Mouse (Mus musculus) midbrain, postnatal 0 days (tissue): ENCODE data around the gene Spaca5. TPM values are rescaled to one million over a fixed set of nuclear protein-coding genes. Genes with fewer than 3 reads are reported as not detected.
A peak's percentile ranks its signal among the peaks of the same experiment; 100 is the strongest.

Experiments used
- ATAC-seq: fragments of 200-750 bp; cut with Nextera tagmentation; 2 replicates; pipeline ENCODE4 v1.8.0; 2017; ENCODE audit warnings: moderate number of reproducible peaks, mild to moderate bottlenecking, moderate TSS enrichment, moderate library complexity; ENCODE audit not compliant: low FRiP score
- DNase-seq: peaks from one replicate; pipeline ENCODE4 v3.0.0-alpha.2; 2015; ENCODE audit warnings: low spot score
- H3K27ac ChIP-seq: fragments of 300-500 bp; sonication (generic); 2 replicates; pipeline ENCODE4 v1.5.1; 2014; ENCODE audit warnings: low read depth, mild to moderate bottlenecking, low read length, mixed read lengths
- H3K27me3 ChIP-seq: fragments of 300-500 bp; sonication (generic); 2 replicates; pipeline ENCODE4 v1.6.1; 2014; ENCODE audit warnings: low read length, control low read depth, mixed read lengths; ENCODE audit not compliant: insufficient read depth
- H3K36me3 ChIP-seq: fragments of 300-500 bp; sonication (generic); 2 replicates; pipeline ENCODE4 v1.6.1; 2014; ENCODE audit warnings: low read length, control low read depth, mixed read lengths; ENCODE audit not compliant: insufficient read depth
- H3K4me1 ChIP-seq: fragments of 300-500 bp; sonication (generic); 2 replicates; pipeline ENCODE4 v1.6.1; 2014; ENCODE audit warnings: mild to moderate bottlenecking, control low read depth, antibody characterized with exemption, low read length, mixed read lengths; ENCODE audit not compliant: insufficient read depth
- H3K4me2 ChIP-seq: fragments of 300-500 bp; sonication (generic); 2 replicates; pipeline ENCODE4 v1.6.1; 2014; ENCODE audit warnings: low read depth, mild to moderate bottlenecking, low read length, mixed read lengths; ENCODE audit not compliant: poor library complexity, severe bottlenecking
- H3K4me3 ChIP-seq: fragments of 300-500 bp; sonication (generic); 2 replicates; pipeline ENCODE4 v1.5.1; 2014; ENCODE audit warnings: low read depth, mild to moderate bottlenecking, low read length, moderate library complexity
- H3K9ac ChIP-seq: fragments of 300-500 bp; sonication (generic); replicated peaks from 2 replicates; pipeline ENCODE4 v1.6.1; 2014; ENCODE audit warnings: mild to moderate bottlenecking, low read length, moderate library complexity, mixed read lengths; ENCODE audit not compliant: poor library complexity, severe bottlenecking
- H3K9me3 ChIP-seq: fragments of 300-500 bp; sonication (generic); 2 replicates; pipeline ENCODE4 v1.6.1; 2016; ENCODE audit warnings: low read length, control low read depth
- CTCF ChIP-seq: IDR thresholded peaks from 2 replicates; pipeline ENCODE4 v1.5.1; 2016; ENCODE audit warnings: antibody characterized with exemption, mild to moderate bottlenecking
- WGBS: fragments of 180-500 bp; shearing (Covaris S2); extraction: QIAGEN DNeasy Blood & Tissue Kit; methylation state at CpG from one replicate; pipeline ENCODE4 v1.1.7; 2014; 5-methylcytosine and 5-hydroxymethylcytosine counted together
- polyA plus RNA-seq: library from polyadenylated mRNA; unstranded; fragments of >200 nt; fragmentation: Nextera tagmentation; extraction: Ambion mirVana; gene quantifications from 2 replicates; pipeline ENCODE4 v1.2.1, GENCODE M21; 2015
- total RNA-seq: library from RNA; depleted of rRNA; stranded (reverse); fragments of >200 nt; gene quantifications from 2 replicates; pipeline ENCODE4 v1.2.3, GENCODE M21; 2014; rRNA removed

The Spaca5 gene
- total RNA-seq (not detected in 2 replicates), polyA plus RNA-seq (not detected in 2 replicates)

DNA sequence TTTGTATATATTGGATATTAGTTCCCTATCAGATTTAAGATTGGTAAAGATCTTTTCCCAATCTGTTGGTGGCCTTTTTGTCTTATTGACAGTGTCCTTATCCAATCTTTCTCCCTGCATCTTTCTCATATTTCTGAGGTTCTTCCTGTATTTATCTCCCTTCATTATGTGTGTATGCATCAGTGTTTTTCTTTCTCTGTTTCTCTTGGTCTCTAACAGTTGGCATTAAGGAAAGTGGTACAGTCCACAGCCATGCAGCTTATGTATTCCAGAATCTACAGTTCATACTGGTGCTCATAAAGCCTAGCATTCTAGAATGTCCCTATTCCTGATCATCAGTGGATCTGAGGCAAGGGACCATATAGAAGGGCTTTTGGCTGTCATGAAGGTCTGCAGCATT is at the start of gene Spaca5:
Gene Spaca5, plus strand, starts transcription at position 301 of the 400 bp plus-strand sequence.
- H3K9me3 ChIP-seq: 0 out of 2 replicates have a peak, but pooled peaks cover 4% of the 10 kb centered on the region
- H3K27me3 ChIP-seq: no peaks in the 10 kb centered on the region
- H3K4me3 ChIP-seq: no peak within 1 kb of the TSS
- H3K4me1 ChIP-seq: no peaks in the 10 kb centered on the region
- DNase-seq (no peak), ATAC-seq (no peak)
- H3K27ac ChIP-seq: no peak within 1 kb of the TSS
- H3K36me3 ChIP-seq: no peaks in the 10 kb centered on the region
- H3K4me2 ChIP-seq: no peak within 1 kb of the TSS
- no peak within 1 kb of the TSS for H3K9ac ChIP-seq
- no peak for TF ChIP-seq CTCF

DNA sequence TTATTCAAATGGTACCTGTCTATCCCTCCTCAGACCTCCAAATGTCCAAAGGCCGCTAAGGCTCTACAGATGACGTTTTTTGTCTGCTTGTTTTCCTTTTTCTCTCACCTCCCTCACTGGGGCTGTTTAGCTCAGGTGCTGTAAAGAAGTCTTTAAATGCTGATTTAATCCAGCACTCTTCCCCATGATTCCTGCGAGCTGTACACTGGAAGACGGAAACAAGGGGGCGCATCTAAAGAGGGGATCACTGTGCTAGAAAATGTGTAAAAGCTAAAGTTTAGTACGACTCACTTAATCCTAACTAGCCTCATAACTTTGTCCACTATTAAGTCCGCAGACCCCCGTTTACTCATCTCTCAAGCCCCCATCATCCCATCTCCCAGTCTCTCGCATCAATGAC is 6.7 kb upstream of the Spaca5 start:
- peak overlapping the region; percentile 47 for H3K4me3 ChIP-seq
- H3K36me3 ChIP-seq: no peaks in the 10 kb centered on the region
- ATAC-seq: peak; percentile 45
- WGBS: 23% methylated on average over 9 of the region's 9 CpGs
- H3K27ac ChIP-seq: peak overlapping the region; percentile 78; the same call in 1 of the 2 replicates
- H3K27me3 ChIP-seq: no peaks in the 10 kb centered on the region
- H3K9ac ChIP-seq: peak overlapping the region; percentile 60; the same call in 1 of the 2 replicates
- H3K9me3 ChIP-seq: no peaks in the 10 kb centered on the region
- no peaks in the 10 kb centered on the region for H3K4me1 ChIP-seq
- peak; percentile 32 for TF ChIP-seq CTCF
- DNase-seq: peak; percentile 4
- H3K4me2 ChIP-seq: peak overlapping the region; percentile 47

DNA sequence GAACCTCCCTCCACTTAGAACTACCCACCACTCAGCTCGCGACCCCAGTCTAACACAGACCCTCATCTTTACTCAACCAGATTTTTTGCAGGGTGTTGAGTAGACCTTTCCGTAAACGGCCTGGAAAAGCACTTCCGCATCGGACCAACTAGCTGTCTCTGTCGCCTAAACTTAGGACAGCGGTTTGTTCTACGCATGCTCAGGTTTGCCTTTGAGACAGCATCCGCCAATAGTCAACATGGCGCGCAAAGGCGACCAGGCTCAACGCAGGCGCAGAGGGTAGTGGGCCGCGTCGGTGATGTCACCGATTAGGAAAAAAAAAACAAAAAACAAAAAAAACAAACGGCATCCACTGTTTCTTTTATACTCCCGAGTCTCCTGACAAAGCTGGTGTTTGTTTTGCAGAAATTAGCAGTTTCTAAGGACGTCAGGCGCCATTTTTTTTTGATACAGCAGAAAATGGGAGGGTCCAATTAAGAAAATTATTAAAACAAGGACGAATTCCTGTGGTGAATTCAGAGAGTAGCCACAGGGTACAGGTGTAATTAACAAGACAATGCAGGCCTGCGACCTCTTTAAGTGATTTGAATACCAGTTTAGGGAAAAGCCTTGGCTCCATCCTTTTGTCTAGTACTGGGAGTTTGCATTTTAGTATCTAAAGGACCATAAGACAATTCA is 6.2 kb upstream of the Spaca5 start, which contains the start of gene Zfp182:
Gene Zfp182, minus strand, starts transcription at position 451 of the 678 bp plus-strand sequence.
- ATAC-seq (peak; percentile 96), DNase-seq (peak; percentile 91)
- Histone ChIP-seq H3K36me3 (no peaks in the 10 kb centered on the region), H3K9ac (peak within 1 kb of the TSS; percentile 60), H3K4me2 (peak within 1 kb of the TSS; percentile 47), H3K9me3 (no peaks in the 10 kb centered on the region), H3K27me3 (no peaks in the 10 kb centered on the region), H3K4me1 (no peaks in the 10 kb centered on the region), H3K4me3 (peak within 1 kb of the TSS; percentile 47), H3K27ac (peak within 1 kb of the TSS; percentile 78)
- 17% methylated on average over 25 of the region's 25 CpGs for WGBS
- TF ChIP-seq CTCF: no peak

- DNase-seq: no peak
- H3K27ac ChIP-seq: peak overlapping the region; percentile 78
- H3K9me3 ChIP-seq: no peaks in the 10 kb centered on the region
- no peaks in the 10 kb centered on the region for H3K4me1 ChIP-seq
- ATAC-seq: peak; percentile 6; the same call in 1 of the 2 replicates
- H3K27me3 ChIP-seq: no peaks in the 10 kb centered on the region
- H3K36me3 ChIP-seq: no peaks in the 10 kb centered on the region
- WGBS: 77% methylated on average over 3 of the region's 3 CpGs
- H3K4me2 ChIP-seq: peak overlapping the region; percentile 41
- H3K4me3 ChIP-seq: peak overlapping the region; percentile 47
- TF ChIP-seq CTCF: no peak
- peak overlapping the region; percentile 51 for H3K9ac ChIP-seq
Measured at GRCm38 (mm10) chrX:21062544-21062890, 5.7 kb upstream of the Spaca5 start.

DNA sequence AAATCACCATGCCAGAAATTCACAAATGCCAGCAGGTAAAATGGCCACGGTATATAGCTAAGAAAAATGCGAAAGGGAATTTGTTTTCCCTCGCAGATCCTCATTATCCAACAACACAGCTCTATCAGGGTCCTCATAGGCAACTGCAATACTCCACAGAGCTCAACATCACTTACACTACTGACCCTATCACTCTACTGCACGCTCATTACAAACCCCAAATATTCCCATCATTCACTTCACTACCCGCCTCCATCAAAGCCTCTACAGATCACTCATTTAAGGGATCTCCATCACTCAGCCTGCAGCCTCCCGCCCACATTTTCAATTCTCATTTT is 20.4 kb downstream of the Spaca5 start:
- Histone ChIP-seq H3K4me3 (peak overlapping the region; percentile 37), H3K4me2 (peak overlapping the region; percentile 43), H3K27me3 (no peaks in the 10 kb centered on the region), H3K27ac (peak overlapping the region; percentile 84), H3K4me1 (no peaks in the 10 kb centered on the region), H3K36me3 (no peaks in the 10 kb centered on the region), H3K9me3 (no peaks in the 10 kb centered on the region), H3K9ac (peak overlapping the region; percentile 55; the same call in 1 of the 2 replicates)
- no peak for DNase-seq
- TF ChIP-seq CTCF: no peak
- 19% methylated on average over 6 of the region's 6 CpGs for WGBS
- ATAC-seq: no peak

DNA sequence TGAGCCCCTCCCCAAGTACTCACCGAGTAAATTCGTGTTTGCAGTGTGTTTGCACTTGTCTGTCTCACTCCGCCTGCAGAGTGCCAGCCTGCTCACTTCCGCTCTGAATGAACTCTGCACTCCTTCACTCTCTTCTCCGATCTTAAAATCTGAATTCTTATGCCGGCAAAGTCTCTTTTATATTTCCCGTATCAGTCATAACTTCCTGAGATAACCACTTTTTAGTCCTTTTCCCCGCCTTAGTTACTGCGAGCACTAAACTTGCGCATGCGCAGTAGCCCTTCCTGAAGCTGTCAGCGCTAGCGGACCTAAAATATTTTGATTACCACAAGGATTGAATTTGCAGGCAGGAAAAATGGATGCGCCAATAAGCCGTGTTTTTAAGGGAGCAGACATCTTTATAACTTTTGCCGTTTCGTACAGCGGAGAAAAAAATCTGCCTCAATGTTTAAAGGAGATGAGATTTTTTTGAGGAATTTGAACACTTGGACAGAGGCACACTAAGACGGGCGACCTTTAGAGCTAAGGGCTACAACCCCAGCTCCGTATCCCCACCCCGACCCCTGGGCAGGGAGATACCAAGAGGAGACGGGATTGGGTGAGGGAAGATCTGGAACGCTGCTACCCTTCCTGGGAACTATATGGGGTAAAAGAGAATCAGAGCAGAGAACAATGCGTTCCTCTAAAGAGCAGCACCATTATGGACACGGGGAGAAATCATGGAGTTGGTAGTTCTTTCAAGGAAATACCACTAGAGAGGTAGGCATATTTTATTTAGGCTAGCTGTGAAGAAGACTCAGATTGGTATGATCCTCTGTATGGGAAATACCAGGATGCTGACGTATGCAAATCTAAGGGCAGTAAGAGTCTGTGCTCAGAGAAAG is 21.0 kb downstream of the Spaca5 start, which contains the start of gene Zfp300:
Gene Zfp300, minus strand, starts transcription at position 545 of the 884 bp plus-strand sequence.
- Histone ChIP-seq H3K36me3 (no peaks in the 10 kb centered on the region), H3K4me2 (peak within 1 kb of the TSS; percentile 43), H3K9me3 (no peaks in the 10 kb centered on the region), H3K9ac (peak within 1 kb of the TSS; percentile 55), H3K4me3 (peak within 1 kb of the TSS; percentile 37), H3K27ac (peak within 1 kb of the TSS; percentile 84), H3K4me1 (no peaks in the 10 kb centered on the region), H3K27me3 (no peaks in the 10 kb centered on the region)
- ATAC-seq: peak; percentile 94
- 22% methylated on average over 27 of the region's 27 CpGs for WGBS
- DNase-seq: peak; percentile 86
- TF ChIP-seq CTCF: no peak
